Mouse (Mus musculus): ENCODE data around the gene Olfr524. TPM values are rescaled to one million over a fixed set of nuclear protein-coding genes. Genes with fewer than 3 reads are reported as not detected.

Gene Olfr524
- polyA plus RNA-seq (2012; fragmentation: generic; extraction: Trizol), result not detected

GRCm38 (mm10) chr7:140205864-140206263 lies at the start of gene Olfr524:
Olfr524 (minus strand) TSS chr7:140205964.

GRCm38 (mm10) chr7:140247216-140247615 lies 41.5 kb upstream of the Olfr524 start, which contains the start of gene 5830411N06Rik:
5830411N06Rik (plus strand) TSS chr7:140247284.

GRCm38 (mm10) chr7:140217967-140218366 lies 12.2 kb upstream of the Olfr524 start, which contains the start of gene Cd163l1:
Cd163l1 (plus strand) TSS chr7:140218267.

GRCm38 (mm10) chr7:140172936-140173335 lies 32.8 kb downstream of the Olfr524 start, which contains the start of gene Olfr523:
Olfr523 (plus strand) TSS chr7:140173217.

GRCm38 (mm10) chr7:140164664-140165063 lies 41.1 kb downstream of the Olfr524 start, which contains the start of gene Olfr522:
Olfr522 (minus strand) TSS chr7:140164764.

GRCm38 (mm10) chr7:140154218-140154927 lies 51.4 kb downstream of the Olfr524 start, which contains the start of gene Sprn:
Sprn (minus strand) TSS chr7:140154877.

Other genes with a start within 250 kb of the Olfr524 start
- under 1 TPM; 0.02 to 0.17 TPM for gene 6430531B16Rik, start 227.2 kb downstream of the Olfr524 start, polyA plus RNA-seq (2012; fragmentation: generic; extraction: Trizol)
- 1 to 10 TPM in 1 of 2 experiments, under 1 TPM in 1; 0.67 to 1.6 TPM for gene Adam8, start 213.4 kb downstream of the Olfr524 start, polyA plus RNA-seq (2012; fragmentation: generic; extraction: Trizol)
- gene Zfp511, start 169.6 kb downstream of the Olfr524 start, polyA plus RNA-seq (2012; fragmentation: generic; extraction: Trizol), result 10 to 100 TPM; 29.3 to 41.1 TPM
- gene Tubgcp2, start 169.3 kb downstream of the Olfr524 start, polyA plus RNA-seq (2012; fragmentation: generic; extraction: Trizol), result 10 to 100 TPM; 21.3 to 28.3 TPM
- gene Msx3, start 156.9 kb downstream of the Olfr524 start, polyA plus RNA-seq (2012; fragmentation: generic; extraction: Trizol), result not detected
- not detected for gene Caly, start 123.4 kb downstream of the Olfr524 start, polyA plus RNA-seq (2012; fragmentation: generic; extraction: Trizol)
- not detected for gene Prap1, start 112.6 kb downstream of the Olfr524 start, polyA plus RNA-seq (2012; fragmentation: generic; extraction: Trizol)
- gene Fuom, start 103.5 kb downstream of the Olfr524 start, polyA plus RNA-seq (2012; fragmentation: generic; extraction: Trizol), result 1 to 10 TPM in 1 of 2 experiments, under 1 TPM in 1; 0.11 to 1.5 TPM
- gene Paox, start 90.2 kb downstream of the Olfr524 start, polyA plus RNA-seq (2012; fragmentation: generic; extraction: Trizol), result 10 to 100 TPM; 12.0 to 15.9 TPM
- gene Echs1, start 89.5 kb downstream of the Olfr524 start, polyA plus RNA-seq (2012; fragmentation: generic; extraction: Trizol), result 10 to 100 TPM; 29.4 to 89.8 TPM
- 10 to 100 TPM in 1 of 2 experiments, 1 to 10 TPM in 1; 9.2 to 11.8 TPM for gene Mtg1, start 68.4 kb downstream of the Olfr524 start, polyA plus RNA-seq (2012; fragmentation: generic; extraction: Trizol)
- not detected for gene Sprn, start 51.1 kb downstream of the Olfr524 start, polyA plus RNA-seq (2012; fragmentation: generic; extraction: Trizol)
- not detected for gene Olfr522, start 41.2 kb downstream of the Olfr524 start, polyA plus RNA-seq (2012; fragmentation: generic; extraction: Trizol)
- not detected for gene Olfr523, start 32.7 kb downstream of the Olfr524 start, polyA plus RNA-seq (2012; fragmentation: generic; extraction: Trizol)
- not detected for gene Cd163l1, start 12.3 kb upstream of the Olfr524 start, polyA plus RNA-seq (2012; fragmentation: generic; extraction: Trizol)
- not detected for gene 5830411N06Rik, start 41.3 kb upstream of the Olfr524 start, polyA plus RNA-seq (2012; fragmentation: generic; extraction: Trizol)
- not detected for gene Olfr525, start 114.9 kb upstream of the Olfr524 start, polyA plus RNA-seq (2012; fragmentation: generic; extraction: Trizol)
- not detected for gene Olfr527, start 128.1 kb upstream of the Olfr524 start, polyA plus RNA-seq (2012; fragmentation: generic; extraction: Trizol)
- not detected for gene Olfr60, start 155.7 kb upstream of the Olfr524 start, polyA plus RNA-seq (2012; fragmentation: generic; extraction: Trizol)
- not detected for gene Olfr530, start 170.4 kb upstream of the Olfr524 start, polyA plus RNA-seq (2012; fragmentation: generic; extraction: Trizol)
- gene Olfr531, start 197.0 kb upstream of the Olfr524 start, polyA plus RNA-seq (2012; fragmentation: generic; extraction: Trizol), result not detected
- not detected for gene Olfr532, start 215.7 kb upstream of the Olfr524 start, polyA plus RNA-seq (2012; fragmentation: generic; extraction: Trizol)